Mouse (Mus musculus) limb, embryonic 12.5 days (tissue): ENCODE results near the gene 1700024P04Rik. TPM values are rescaled to one million over a fixed set of nuclear protein-coding genes. Genes with fewer than 3 reads are reported as not detected.
"Not testable (repeated sequence)": the region's sequence is repeated elsewhere in the genome, so short reads cannot be mapped to it uniquely, and the experiment has no call there.

Experiments used
- ATAC-seq: fragments of 200-750 bp; cut with Nextera tagmentation; 2 replicates; pipeline ENCODE4 v1.8.0; 2017; ENCODE audit warnings: low read depth, moderate TSS enrichment; ENCODE audit not compliant: insufficient number of reproducible peaks, insufficient read depth, low FRiP score, low TSS enrichment
- H3K27ac ChIP-seq: fragments of 300-500 bp; sonication (generic); 2 replicates; pipeline ENCODE4 v1.5.1; 2016; ENCODE audit warnings: mild to moderate bottlenecking, moderate library complexity
- H3K27me3 ChIP-seq: fragments of 300-500 bp; sonication (generic); 2 replicates; pipeline ENCODE4 v1.6.1; 2016; ENCODE audit warnings: mild to moderate bottlenecking, moderate library complexity
- H3K36me3 ChIP-seq: fragments of 300-500 bp; sonication (generic); 2 replicates; pipeline ENCODE4 v1.6.1; 2016; ENCODE audit warnings: mild to moderate bottlenecking, moderate library complexity
- H3K4me1 ChIP-seq: fragments of 300-500 bp; sonication (generic); replicated peaks from 2 replicates; pipeline ENCODE4 v1.6.1; 2016
- H3K4me2 ChIP-seq: fragments of 300-500 bp; sonication (generic); 2 replicates; pipeline ENCODE4 v1.6.1; 2016; ENCODE audit warnings: mild to moderate bottlenecking, moderate library complexity
- H3K4me3 ChIP-seq: fragments of 300-500 bp; sonication (generic); replicated peaks from 2 replicates; pipeline ENCODE4 v1.5.1; 2016; ENCODE audit warnings: mild to moderate bottlenecking
- H3K9ac ChIP-seq: fragments of 300-500 bp; sonication (generic); replicated peaks from 2 replicates; pipeline ENCODE4 v1.6.1; 2016; ENCODE audit warnings: mild to moderate bottlenecking, moderate library complexity
- H3K9me3 ChIP-seq: fragments of 300-500 bp; sonication (generic); 2 replicates; pipeline ENCODE4 v1.6.1; 2016; ENCODE audit warnings: mild to moderate bottlenecking, moderate library complexity
- WGBS: fragments of 180-500 bp; shearing (Covaris S2); methylation state at CpG from one replicate; pipeline ENCODE4 v1.1.7; 2016; 5-methylcytosine and 5-hydroxymethylcytosine counted together
- polyA plus RNA-seq: library from polyadenylated mRNA; unstranded; fragments of >200 nt; fragmentation: Nextera tagmentation; extraction: Ambion mirVana; gene quantifications from 2 replicates; pipeline ENCODE4 v1.2.1, GENCODE M21; 2016

1700024P04Rik gene
- polyA plus RNA-seq, 1 experiment from 2014 or later: not detected

DNA sequence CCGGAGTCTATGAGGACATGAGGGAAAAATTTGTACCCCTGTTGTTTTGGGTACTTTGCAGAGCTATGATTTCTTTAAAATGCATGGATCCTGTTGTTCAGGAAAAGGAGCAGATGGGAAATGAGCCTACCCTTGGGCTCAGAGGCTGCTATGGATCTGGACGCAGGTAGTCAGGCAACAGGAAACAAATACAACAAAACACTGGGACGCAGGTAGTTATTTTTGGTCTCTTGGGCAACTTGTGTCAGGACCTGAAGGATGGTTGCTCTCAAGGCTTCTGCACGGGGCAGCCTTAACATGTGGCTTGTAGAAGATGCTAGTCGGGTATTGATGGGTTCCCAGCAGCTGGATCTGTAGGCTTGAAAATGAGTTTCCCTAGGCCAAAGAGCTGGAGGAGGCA lies 23.6 kb upstream of the 1700024P04Rik start:
- Histone ChIP-seq H3K27ac (no peak overlapping the region), H3K4me1 (no peaks in the 10 kb centered on the region), H3K36me3 (no peaks in the 10 kb centered on the region), H3K4me2 (no peak overlapping the region), H3K9ac (no peak overlapping the region), H3K4me3 (no peak overlapping the region), H3K9me3 (peaks cover 17% of the 10 kb centered on the region; the same call in 1 of the 2 replicates), H3K27me3 (no peaks in the 10 kb centered on the region)
- WGBS: 89% methylated on average over 5 of the region's 5 CpGs
- ATAC-seq: no peak

DNA sequence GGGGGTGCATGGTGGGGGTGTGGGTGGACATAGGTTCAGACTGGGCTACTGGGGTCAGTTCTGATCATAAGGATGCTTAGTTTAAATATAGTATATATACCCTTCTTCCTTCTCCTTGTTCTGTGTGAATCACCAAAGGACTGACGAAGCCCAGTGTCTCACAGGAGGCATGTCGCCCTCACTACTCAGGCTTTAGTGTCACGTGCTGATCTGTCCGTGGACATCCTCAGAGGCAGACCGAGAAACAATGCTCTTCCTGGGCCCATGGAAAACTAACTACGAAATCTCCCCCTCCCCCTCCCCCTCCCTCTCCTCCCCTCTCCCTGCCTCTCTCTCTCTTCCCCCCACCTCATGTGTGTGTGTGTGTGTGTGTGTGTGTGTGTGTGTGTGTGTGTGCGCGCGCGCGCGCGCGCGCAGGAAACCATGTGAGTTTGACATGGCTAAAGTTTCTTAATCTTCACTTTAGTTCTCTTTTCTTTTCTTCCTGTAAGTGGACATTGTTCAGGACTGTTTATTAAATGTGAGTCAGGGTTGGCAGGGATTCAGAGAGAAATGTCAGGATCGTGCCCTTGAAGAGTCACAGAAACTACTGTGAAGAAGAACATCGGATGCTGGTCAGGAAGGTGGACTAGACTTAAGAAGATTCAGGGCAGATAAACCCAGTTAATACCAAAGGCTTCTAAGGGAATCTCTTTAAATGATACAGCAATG lies 22.2 kb upstream of the 1700024P04Rik start:
- no peak overlapping the region for H3K4me2 ChIP-seq
- no peaks in the 10 kb centered on the region for H3K4me1 ChIP-seq
- H3K9me3 ChIP-seq: peaks cover 27% of the 10 kb centered on the region; the same call in 1 of the 2 replicates
- no peaks in the 10 kb centered on the region for H3K27me3 ChIP-seq
- ATAC-seq: no peak
- H3K9ac ChIP-seq: no peak overlapping the region
- no peak overlapping the region for H3K27ac ChIP-seq
- H3K4me3 ChIP-seq: no peak overlapping the region
- 94% methylated on average over 17 of the region's 17 CpGs for whole genome bisulfite sequencing
- no peaks in the 10 kb centered on the region for H3K36me3 ChIP-seq

DNA sequence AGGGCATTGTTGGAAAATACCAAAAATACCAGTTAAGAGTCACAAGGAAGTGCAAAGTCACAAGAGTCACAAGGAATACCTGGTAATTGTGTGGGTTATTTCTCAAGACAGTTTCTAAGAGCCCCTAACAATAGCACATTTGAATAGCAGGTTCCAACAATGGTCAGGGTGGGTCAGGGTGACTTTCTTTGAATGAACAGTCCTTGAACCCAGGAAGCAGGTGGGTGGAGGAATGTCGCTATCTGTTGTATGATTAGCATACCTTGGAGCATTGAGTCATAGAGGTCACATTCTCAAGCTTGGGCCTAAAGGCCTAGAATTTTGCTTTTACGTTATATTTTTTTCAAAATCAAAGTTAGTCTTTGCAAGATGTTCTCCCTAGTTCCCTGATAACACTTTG lies 17.3 kb upstream of the 1700024P04Rik start:
- H3K27ac ChIP-seq, H3K9ac ChIP-seq, H3K27me3 ChIP-seq, H3K4me1 ChIP-seq, H3K4me2 ChIP-seq, H3K36me3 ChIP-seq, H3K4me3 ChIP-seq, ATAC-seq: not testable (repeated sequence)
- WGBS: 98% methylated on average over 2 of the region's 2 CpGs
- H3K9me3 ChIP-seq: peaks cover 30% of the 10 kb centered on the region; the same call in 1 of the 2 replicates

DNA sequence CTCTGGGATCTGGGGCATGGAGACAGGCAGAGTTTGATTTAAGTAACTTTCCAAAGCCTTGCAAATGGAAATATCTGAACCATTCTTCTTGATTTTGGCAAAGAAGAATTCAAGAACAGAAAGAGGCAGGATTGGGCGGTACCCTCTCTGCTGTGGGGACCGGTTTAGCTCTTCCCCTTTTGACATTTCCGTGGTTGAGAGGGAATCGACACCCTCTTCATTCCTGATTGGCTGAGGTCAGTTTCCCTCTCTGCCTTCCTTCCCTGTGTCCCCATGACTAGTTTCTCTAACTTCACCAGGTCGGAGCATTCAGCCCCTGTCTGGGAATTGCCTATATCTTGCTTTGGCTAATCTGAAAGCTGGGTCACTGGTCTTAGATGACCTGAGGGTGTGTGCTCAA lies 12.7 kb upstream of the 1700024P04Rik start:
- Histone ChIP-seq H3K9me3 (0 out of 2 replicates have a peak, but pooled peaks cover 7% of the 10 kb centered on the region), H3K9ac (no peak overlapping the region), H3K4me2 (no peak overlapping the region), H3K4me3 (no peak overlapping the region), H3K27me3 (no peaks in the 10 kb centered on the region), H3K4me1 (no peaks in the 10 kb centered on the region), H3K27ac (no peak overlapping the region), H3K36me3 (no peaks in the 10 kb centered on the region)
- ATAC-seq: no peak
- 66% methylated on average over 5 of the region's 5 CpGs for WGBS

DNA sequence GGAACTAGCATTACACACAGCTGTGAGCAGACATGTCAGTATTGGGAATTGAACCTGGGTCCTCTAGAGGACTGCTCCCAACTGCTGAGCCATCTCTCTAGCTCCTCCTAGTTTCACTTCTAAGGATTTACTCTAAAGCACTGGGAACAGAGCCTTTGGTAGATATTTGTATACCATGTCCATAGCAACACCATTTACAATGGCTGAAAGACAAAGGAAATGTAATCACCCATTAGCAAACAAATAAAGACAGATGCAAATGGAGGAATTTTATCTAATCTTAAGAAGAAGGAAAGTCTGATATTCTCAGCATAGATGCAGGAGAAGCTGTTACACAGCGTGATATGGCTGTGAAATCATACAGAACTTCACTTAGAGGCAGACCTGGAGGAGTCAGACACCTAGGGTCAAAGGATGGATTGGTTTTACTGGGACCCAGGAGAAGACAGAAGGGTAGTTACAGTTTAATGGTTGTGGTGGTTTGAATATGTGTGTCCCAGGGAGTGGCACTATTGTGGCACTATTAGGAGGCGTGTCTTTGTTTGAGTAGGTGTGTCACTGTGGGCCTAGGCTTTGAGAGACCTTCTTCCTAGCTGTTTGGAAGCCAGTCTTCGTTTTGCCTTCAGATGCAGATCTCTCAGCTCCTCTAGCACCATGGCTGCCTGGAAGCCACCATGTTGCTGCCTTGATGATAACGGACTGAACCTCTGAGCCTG lies 7.1 kb downstream of the 1700024P04Rik start:
- no peaks in the 10 kb centered on the region for H3K27me3 ChIP-seq
- H3K4me3 ChIP-seq: no peak overlapping the region
- 89% methylated on average over 4 of the region's 4 CpGs for WGBS

DNA sequence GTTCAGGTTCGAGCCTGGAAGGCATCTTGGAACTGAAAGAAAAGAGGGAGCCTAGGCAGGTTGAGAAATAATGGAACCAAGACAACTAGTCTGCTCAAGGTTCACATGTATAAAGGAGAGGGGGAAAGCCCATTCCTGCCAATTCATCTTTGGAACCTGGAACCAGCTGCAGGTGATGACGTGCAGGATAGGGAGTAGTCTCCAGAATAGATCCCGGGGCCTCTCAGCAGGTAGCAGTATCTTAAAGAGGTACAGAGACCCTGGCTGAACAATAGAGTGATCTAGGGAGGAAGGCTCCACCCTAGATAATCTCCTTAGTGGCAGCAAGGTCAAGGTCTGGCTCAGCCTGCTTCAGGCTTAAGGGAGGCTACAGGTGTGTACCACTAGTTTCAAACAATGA lies 8.3 kb downstream of the 1700024P04Rik start:
- H3K27me3 ChIP-seq, H3K36me3 ChIP-seq, H3K27ac ChIP-seq, ATAC-seq, H3K4me3 ChIP-seq, H3K4me1 ChIP-seq, H3K9me3 ChIP-seq, H3K4me2 ChIP-seq, H3K9ac ChIP-seq: not testable (repeated sequence)
- 84% methylated on average over 3 of the region's 3 CpGs for WGBS

More for the DNA sequence above, 7.1 kb downstream of the 1700024P04Rik start:
- Histone ChIP-seq H3K4me2 (no peak overlapping the region), H3K36me3 (no peaks in the 10 kb centered on the region), H3K4me1 (no peaks in the 10 kb centered on the region), H3K27ac (no peak overlapping the region), H3K9me3 (no peaks in the 10 kb centered on the region), H3K9ac (no peak overlapping the region)
- no peak for ATAC-seq

DNA sequence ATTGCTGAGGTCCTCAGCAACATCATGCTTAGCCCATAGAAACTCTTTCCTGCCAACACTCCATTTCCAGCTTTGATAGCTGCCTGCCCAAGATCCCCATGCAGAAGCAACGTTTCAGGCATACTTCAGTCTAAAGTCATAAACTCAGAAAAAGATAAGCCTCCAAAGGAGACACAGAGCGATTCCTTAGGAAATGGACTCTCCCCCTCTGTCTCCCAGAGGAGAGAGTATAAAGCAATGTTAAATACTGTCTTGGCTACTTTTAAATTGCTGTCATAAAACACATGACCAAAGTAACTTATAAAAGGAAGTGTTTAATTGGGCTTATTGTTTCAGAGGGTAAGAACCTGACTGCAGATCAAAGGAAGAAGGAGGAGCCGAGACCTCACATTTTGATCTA lies 12.3 kb downstream of the 1700024P04Rik start:
- no peak overlapping the region for H3K27ac ChIP-seq
- H3K36me3 ChIP-seq: no peaks in the 10 kb centered on the region
- H3K4me2 ChIP-seq: no peak overlapping the region
- WGBS: 76% methylated on average over 3 of the region's 3 CpGs
- no peak overlapping the region for H3K4me3 ChIP-seq
- H3K4me1 ChIP-seq: peaks cover 5% of the 10 kb centered on the region; the same call in 1 of the 2 replicates
- no peaks in the 10 kb centered on the region for H3K9me3 ChIP-seq
- ATAC-seq: no peak
- no peaks in the 10 kb centered on the region for H3K27me3 ChIP-seq
- no peak overlapping the region for H3K9ac ChIP-seq

DNA sequence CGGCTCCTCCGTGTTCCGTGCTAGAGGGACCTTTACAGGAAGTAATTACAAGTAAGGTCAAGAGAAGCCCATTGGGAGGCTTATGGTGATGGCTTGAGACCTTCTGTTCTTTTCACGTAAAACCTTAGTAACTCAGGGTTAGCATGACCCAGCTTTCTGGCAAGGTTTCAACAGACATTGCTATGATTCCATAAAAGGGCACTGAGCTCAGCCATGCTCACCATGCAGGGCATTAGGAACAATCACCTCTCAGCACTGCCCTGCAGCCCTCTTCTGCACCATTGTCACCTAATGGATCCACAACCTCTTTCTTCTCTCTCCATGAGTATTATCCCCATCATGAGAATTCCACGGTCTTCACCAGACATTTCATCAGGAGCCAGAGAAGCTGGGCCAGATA lies 12.7 kb downstream of the 1700024P04Rik start:
- ATAC-seq: no peak
- Histone ChIP-seq H3K4me2 (no peak overlapping the region), H3K36me3 (no peaks in the 10 kb centered on the region), H3K9ac (no peak overlapping the region), H3K27me3 (no peaks in the 10 kb centered on the region), H3K9me3 (no peaks in the 10 kb centered on the region), H3K4me3 (no peak overlapping the region), H3K4me1 (peaks cover 5% of the 10 kb centered on the region; the same call in 1 of the 2 replicates), H3K27ac (no peak overlapping the region)
- 55% methylated on average over 5 of the region's 5 CpGs for WGBS

DNA sequence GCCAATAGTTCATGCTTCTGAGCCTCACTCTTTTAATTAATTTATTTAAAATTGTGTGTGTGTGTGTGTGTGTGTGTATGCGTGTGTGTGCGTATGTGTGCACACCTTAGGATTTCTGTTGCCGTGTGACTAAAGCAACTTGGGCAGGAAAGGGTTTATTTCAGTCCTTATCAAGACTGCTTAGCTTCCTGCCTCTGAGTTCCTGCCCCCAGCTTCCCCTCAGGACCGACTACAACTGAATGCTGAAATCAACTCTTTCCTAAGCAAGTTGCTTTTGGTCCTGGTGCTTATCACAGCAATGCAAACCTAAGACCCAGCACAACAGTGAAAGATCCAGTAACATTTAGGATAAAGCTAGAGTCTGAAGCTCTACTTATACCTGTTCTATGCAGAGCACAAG lies 15.8 kb downstream of the 1700024P04Rik start:
- no peaks in the 10 kb centered on the region for H3K36me3 ChIP-seq
- peaks cover 5% of the 10 kb centered on the region; the same call in 1 of the 2 replicates for H3K4me1 ChIP-seq
- H3K27ac ChIP-seq: no peak overlapping the region
- no peaks in the 10 kb centered on the region for H3K27me3 ChIP-seq
- H3K9me3 ChIP-seq: no peaks in the 10 kb centered on the region
- ATAC-seq: no peak
- no peak overlapping the region for H3K9ac ChIP-seq
- no peak overlapping the region for H3K4me3 ChIP-seq
- no peak overlapping the region for H3K4me2 ChIP-seq
- 76% methylated on average over 4 of the region's 4 CpGs for WGBS

DNA sequence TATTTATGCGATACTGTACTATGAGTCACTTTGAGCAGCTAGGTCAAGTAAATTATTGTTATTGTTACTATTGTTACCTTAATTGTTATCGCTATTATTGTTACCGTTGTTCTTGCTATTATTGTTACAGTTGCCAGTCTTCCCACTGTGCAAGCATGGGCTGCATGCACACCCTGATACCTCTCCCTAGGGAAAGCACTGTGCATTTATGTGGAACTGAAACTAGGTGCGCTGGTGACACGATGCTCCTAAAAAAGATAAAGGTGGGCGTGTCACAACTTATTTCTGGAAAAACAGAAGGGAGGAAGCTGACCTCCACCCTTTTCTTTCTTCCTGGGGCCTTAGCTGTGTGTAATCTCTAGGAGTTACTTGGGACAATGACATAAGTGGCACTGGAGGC lies 16.4 kb downstream of the 1700024P04Rik start:
- Histone ChIP-seq H3K9ac (no peak overlapping the region), H3K27me3 (no peaks in the 10 kb centered on the region), H3K36me3 (no peaks in the 10 kb centered on the region), H3K4me2 (no peak overlapping the region), H3K27ac (no peak overlapping the region), H3K9me3 (no peaks in the 10 kb centered on the region), H3K4me1 (peaks cover 5% of the 10 kb centered on the region; the same call in 1 of the 2 replicates), H3K4me3 (no peak overlapping the region)
- WGBS: 91% methylated on average over 6 of the region's 6 CpGs
- no peak for ATAC-seq

DNA sequence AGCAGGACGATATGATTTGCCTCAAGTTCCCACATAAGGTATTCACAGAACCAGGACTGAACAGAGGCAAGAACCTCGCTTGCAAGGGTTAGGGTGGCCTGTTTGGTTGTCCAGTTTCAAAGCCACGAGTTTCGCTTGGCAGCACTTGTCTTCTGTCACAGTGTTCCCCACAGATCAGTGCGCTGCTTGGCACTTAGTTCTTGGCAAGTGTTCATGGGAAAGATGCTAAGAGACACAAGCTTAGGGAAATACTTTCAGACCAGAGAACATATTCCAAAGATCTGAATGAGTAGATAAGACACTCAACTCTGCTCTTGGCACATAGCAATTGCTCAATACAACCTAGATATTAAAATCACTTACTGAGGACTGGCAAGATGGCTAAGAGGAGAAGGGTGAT lies 17.8 kb downstream of the 1700024P04Rik start:
- Histone ChIP-seq H3K4me2 (no peak overlapping the region), H3K9me3 (no peaks in the 10 kb centered on the region), H3K27ac (no peak overlapping the region), H3K27me3 (no peaks in the 10 kb centered on the region), H3K36me3 (no peaks in the 10 kb centered on the region), H3K9ac (no peak overlapping the region), H3K4me1 (peaks cover 1% of the 10 kb centered on the region; the same call in 1 of the 2 replicates), H3K4me3 (no peak overlapping the region)
- ATAC-seq: no peak
- WGBS: 90% methylated on average over 5 of the region's 5 CpGs
